Mouse (Mus musculus) adrenal gland, adult 8-10 months (tissue): ENCODE results near the gene Aoc3. TPM values are rescaled to one million over a fixed set of nuclear protein-coding genes. Genes with fewer than 3 reads are reported as not detected.
"Not testable (repeated sequence)": the region's sequence is repeated elsewhere in the genome, so short reads cannot be mapped to it uniquely, and the experiment has no call there.

Experiments used
- DNase-seq: peaks from one replicate; pipeline ENCODE4 v3.0.0; 2022
- total RNA-seq, 4 experiments: library from RNA; stranded (reverse); gene quantifications; 2 replicates each; pipeline ENCODE4 v1.2.4; 2022

Gene Aoc3
- total RNA-seq, 4 experiments from 2014 or later = 22.9 to 107 (median 42.7) TPM

DNA sequence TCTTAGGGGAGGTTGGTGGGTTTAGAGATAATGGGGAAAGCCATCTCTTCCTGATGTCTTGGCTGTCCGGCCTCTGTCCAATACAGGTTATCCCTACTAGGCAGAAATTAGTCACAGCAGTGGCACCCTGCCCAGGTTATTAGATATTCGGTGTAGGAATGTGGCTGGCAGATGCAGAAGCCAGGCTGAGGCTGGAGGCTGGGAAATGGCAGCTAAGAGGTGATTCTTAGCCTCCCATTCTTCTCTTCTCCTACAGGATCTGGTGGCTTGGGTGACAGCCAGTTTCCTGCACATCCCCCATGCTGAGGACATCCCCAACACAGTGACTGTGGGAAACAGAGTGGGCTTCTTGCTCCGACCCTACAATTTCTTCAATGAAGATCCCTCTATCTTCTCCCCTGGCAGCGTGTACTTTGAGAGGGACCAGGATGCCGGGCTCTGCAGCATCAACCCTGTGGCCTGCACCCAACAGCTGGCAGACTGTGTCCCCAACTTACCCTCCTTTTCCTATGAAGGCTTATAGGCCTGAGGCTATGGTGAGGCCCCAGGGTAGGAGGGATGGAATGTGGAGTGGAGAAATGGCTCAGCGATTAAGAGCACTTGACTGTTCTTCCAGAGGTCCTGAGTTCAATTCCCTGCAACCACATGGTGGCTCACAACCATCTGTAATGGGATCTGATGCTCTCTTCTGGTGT is 1.3 kb upstream of the Aoc3 start:
- no peak for DNase-seq

DNA sequence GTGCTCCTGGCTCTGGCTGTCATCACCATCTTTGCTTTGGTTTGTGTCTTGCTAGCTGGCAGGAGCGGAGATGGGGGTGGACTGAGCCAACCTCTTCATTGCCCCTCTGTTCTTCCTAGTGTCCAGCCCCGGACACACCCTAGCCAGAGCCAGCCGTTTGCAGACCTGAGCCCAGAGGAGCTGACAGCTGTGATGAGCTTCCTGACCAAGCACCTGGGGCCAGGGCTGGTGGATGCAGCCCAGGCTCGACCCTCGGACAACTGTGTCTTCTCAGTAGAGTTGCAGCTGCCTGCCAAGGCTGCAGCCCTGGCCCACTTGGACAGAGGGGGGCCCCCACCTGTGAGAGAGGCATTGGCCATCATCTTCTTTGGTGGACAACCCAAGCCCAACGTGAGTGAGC is 556 bp downstream of the Aoc3 start:
- DNase-seq = not testable (repeated sequence)

DNA sequence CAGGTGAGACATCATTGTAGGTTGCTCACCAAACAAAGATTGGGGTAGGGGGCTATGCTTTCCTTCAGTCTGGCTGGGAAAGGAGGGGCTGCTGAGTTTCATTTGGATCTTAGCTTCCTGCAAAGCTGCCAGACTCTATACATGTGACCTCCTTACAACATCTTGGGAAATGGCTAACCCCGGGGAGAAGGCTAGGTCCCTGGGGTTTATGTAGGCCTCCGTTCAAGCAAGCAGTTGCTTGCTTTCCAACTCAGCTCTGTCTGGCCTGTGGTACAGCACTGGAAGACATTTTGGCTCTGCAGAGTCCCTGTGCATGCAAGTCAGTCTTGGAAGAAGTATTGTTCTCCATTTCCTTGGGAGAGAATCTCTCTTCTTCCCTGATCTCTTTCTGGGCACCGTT is 2.1 kb downstream of the Aoc3 start:
- DNase-seq = no peak

DNA sequence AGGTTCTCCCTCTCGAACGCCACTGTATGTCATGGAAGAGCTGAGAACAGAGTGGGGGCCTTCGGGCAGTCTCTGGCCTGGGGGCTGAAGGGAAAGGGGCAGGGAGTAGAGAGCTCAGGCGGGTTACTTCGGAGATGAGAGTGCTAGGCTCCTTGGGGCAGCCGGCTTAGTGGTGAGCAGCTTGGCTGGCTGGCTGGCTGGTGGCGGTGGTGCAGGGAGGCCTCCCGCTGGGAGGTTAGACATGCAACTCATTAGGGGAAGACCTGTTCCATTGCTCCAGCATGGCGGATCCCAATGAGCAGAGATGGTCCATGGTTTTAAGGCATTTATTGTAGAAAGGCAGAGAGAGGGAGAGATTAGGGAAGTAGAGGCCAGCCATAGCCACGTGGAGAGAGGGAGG is 3.6 kb downstream of the Aoc3 start:
- no peak for DNase-seq

DNA sequence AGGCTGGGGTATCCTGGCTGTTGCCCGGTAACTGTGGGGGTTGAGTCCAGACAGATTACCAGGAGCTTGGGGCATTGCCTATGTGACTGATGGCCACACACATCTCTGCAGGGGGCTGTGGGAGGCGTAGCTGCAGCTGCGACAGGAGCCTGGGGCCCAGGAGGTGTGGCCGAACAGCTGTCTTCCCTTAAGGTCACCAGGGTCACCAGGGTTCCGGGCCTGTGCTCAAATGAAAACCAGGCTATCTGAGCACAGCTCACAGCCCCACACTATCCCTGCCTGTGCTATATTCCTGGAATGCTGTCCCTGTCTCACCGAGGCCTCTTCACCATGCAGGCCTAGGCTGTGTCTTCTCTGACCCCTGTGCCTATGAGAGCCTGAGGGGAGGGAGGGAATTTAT is 4.1 kb downstream of the Aoc3 start:
- DNase-seq = no peak

DNA sequence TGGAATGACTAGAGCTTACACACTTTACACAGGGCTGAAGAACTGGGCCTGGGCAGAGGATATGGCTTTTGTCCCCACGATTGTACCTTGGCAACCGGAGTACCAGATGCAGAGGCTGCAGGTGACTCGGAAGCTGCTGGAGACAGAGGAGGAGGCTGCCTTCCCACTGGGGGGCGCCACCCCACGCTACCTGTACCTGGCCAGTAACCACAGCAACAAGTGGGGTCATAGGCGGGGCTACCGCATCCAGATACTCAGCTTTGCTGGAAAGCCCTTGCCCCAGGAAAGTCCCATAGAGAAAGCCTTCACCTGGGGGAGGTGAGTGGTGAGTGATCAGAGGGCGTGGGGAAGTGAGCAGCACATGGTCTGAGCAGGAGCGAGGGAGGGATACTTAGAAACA is 5.3 kb downstream of the Aoc3 start:
- no peak for DNase-seq

DNA sequence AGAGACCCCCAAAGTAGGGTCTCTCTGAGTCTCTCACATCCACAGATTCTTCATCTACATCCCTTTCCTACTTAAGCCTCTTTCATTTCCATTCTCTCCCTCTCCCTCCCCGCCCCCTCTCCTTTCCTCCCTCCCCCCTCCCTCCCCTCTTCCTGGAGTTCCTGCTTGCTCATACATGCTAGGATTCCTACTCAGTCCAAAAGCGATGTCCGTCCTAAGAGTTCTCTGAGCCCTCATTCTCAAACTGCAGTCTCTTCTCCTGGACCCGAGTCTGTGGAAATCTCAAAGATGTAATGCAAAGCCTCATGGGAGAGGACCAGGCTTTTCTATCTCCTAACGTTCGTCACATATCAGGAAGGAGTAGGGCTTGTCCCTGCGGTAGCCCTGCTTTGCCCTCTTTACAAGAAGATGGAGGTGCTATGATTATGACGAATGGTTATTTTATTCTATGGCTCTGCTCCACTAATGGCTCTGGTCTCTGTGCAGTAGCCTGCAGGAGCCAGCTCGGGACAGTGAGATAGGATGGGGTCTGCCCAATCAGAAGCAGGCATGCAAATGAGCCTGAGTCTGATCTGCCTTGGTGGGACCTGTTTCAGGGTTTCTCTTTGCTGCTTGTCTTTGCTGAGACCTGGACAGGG is 7.8 kb downstream of the Aoc3 start:
- DNase-seq = no peak

DNA sequence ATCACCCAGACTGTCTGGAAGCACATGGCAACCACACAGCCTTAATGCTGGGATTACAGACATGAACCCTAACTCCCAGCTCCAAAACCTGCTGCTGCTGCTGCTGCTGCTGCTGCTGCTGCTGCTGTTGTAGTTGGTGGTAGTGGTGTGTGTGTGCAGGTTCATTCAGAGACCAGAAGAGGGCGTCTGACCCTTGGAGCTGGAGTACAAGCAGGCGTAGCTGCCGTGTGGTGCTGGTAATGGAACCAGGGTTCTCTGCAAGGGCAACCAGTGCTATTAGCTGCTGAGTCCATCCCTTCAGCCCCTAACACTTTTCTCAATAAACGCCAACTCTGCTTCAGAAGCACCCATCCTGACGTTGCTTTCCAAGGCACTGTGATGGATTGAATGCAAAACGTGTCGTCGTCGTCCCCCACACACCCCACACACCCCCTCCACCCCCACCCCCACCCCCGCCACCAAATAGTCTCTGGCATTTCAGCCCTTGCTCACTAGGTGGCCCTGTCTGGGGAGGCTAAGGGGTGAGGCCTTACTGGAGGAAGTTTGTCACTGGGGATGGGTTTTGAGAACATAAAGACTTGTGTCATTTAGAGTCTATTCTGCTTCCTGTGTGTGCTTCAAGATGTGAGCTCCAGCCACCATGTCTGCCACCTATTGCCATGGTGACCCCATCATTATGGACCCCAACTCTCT is 16.8 kb downstream of the Aoc3 start:
- DNase-seq = no peak

DNA sequence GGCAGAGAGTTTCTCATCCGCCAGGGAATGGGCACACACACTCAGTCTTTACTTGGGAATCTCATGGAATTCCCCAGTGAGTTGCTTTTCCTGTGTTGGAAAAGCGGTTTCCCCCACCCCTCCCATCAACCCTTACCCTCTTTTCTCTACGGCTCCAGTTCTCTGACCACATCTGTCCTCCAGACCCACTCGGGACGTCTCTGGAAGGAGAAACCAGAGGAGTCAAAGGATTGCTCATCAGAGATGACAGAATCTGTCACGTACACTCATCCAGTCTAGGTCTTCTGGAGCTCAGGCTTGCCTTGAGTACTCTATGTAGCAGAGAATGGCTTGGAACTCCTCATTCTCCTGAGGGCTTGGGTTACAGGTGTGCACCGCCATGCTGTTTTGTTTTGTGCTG is 18.4 kb downstream of the Aoc3 start:
- no peak for DNase-seq

DNA sequence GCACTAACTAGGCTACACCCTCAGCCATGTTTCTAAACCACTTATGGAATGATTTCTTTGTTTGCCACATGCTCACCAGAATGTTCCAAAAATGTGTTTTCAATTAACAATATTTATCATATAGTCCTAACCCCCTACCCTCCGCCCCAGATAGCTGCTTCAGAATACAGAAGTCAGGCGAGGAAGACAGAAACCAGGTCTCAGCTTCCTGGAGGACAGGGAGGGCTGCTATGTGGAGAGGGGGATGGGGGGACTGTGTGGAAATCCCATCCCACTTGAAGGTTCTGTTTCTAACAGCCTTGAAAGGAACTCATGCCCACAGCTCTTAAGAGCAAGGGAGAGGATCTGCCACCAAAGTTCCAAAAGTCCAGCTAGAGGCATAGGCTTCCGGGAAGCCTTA is 18.8 kb downstream of the Aoc3 start:
- DNase-seq = no peak

DNA sequence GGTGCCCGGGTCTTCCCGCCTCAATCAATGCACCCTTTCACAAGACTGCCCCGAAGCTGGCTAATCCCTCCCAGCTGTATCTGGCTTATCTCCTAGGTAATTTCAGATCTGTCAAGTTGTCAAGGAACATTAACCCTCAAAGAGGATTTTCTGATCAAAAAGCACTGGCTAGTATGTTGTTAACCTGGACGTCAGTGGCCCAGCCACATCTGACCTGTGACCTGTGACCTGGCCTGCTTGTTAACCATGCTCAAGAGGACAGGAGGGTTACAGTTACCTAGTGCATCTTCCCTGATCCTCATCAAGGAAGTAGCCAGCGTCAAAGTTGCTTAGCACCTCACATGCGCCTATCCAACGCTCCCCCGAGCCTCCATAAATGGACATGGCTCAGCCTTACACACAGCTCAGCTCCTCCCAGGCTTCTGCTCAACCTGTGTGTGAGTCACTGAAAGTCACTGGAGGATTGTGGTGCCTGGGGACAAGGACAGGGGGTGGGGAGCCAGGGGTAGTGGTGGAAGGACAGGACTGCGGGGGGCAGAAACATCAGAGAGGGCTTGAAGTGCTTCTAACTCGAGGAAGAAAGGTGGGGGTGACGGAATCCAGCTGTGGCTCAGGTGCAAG is 20.8 kb downstream of the Aoc3 start:
- DNase-seq = no peak

DNA sequence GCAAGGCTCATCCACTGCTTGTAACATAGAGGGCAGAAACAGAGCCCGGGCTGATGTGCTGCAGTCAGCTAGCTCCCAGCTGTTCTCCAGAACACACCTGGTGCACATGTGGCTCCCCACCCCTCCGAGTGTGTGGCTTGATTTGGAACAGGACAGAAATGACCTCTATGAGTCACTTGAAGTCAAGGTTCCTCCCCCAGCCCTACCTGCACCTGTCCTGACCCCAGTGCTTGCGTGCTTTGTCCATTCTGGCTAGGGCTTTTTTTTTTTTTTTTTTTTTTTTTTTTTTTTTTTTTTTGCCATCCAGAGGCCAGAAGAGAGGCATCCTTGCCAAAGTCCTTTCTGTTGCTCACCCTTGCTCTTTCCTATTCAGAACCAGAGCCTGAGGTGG is 21.3 kb downstream of the Aoc3 start:
- no peak for DNase-seq

DNA sequence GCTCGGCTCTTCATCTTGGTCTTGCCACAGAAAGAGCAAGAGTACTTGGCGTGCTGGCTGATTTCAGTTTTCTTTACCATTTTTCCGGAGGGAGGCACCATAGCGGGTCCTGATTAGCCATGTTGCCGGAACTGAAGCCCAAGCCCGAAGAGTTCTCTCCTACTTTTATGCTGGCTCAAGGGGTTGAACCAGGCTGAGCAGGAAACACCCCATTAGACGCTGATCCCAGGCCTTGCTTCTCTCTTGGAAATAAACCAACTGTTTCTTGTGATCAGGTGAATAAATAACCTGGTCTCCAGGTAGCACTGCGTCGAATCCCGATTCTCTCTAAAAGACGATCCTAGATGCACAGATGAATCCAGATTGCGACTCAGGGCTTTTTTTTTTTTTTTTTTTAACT is 23.0 kb downstream of the Aoc3 start:
- no peak for DNase-seq

DNA sequence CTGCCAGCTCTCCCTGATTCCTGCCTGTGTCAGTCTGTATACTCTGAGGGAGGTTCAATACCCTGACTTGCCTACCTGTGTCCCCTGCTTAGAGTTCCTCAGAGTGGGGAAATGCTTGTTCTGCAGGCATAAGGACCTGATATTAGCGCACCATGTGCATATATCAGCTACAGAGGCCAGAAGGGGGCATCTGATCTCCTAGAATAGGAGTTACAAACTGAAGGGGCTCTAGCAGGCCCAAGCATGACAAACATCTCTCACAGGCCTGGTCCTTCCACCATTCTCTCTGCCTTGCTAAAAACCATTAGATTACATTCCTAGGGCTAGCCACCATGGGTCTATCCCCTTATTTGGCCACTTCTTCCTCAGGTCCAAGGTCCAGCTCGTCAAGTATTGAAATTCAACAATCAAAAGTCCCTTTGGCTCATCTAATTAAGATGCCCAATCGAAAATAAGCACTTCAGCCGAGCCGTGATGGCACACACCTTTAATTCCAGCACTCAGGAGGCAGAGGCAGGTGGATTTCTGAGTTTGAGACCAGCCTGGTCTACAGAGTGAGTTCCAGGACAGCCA is 24.1 kb downstream of the Aoc3 start:
- DNase-seq = no peak

DNA sequence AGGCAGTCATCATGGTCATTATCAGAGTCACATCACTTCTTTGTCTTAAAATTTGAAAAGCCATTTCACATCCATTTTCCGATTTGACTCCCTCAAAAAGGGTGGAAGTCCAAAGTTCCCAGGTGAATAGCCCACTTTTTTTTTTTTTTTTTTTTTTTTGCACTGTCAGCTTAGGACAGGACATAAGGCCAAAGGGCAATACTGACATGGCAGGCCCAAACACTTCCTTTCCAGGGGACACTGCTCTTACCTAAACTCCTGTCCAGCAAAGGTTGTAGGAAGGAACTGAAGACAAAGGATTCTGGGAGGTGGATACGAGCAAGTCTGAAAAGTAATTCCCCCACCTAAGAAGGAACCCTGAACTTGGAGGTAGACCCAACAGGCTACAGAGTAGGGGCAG is 25.5 kb downstream of the Aoc3 start:
- DNase-seq = no peak

DNA sequence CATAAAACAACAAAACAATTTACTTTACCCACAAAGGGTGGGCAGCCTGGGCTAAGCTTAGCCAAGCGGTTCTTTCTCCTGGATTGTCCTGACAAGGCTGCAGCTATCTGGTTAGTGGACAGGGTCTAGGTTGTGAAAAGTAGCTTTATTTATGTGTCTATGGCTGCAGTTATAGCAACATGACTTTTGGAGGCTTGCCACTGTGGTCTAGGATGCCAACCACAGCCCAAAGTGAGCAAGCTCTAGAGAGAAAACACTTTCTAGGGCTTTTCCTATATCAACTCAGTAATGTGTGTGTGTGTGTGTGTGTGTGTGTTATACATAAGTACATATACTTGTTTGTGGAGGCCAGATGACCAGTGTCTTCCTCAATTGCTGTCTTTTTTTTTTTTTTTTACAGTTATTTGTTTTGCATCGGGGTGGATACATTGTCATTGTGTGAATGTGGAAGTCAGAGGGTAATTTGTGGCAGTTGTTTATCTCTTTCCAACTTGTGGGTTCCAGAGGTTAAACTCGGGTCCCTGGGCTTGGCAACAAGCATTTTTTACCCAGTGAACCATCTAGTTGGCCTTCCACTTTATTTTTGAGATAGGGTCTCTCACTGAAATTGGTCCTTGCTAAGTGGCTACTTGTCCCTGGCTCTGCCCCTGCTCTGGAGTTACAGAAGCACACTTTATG is 27.2 kb downstream of the Aoc3 start:
- no peak for DNase-seq

DNA sequence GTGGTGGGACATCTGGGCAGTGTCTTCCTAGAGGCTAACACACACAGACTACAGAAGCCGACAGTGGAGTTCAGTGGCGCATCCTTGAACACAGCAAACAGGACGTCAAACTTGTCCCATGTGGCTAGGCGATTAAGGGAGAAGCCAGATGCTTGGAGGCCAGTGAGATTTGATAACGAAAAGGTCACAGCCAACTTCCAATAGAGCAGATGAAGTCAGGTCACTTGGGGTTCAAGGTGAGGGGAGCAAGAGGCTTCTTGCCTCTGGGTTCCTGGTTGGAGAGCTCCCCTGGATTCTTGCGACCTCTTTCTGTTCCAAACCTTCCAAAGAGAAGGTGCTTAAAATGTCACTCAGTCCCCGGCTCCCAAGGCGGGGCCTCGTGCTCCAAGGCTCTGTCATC is 29.4 kb downstream of the Aoc3 start:
- peak; percentile 46 for DNase-seq

DNA sequence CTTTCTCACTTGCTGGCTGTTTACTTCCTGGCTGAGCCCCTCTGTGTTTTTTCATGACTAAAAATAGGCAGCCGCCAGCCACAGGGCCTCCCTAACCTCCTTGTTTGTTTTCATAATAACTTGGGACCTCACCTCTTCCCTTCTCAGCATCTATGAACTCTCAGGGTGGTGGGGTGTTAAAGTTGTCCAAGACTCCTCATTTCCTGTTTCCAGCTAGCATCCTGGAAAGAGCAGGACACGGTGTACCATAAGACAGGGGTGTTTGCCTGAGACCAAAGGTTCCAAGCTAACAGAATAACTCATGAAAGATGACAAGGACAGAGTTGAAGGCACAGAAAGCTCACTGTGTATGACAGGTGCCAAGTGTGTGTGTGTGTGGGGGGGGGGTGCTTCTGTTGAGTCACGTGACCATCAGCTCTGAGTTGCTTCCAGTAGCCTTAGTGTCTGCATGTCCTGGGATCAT is 30.3 kb downstream of the Aoc3 start:
- DNase-seq = no peak

DNA sequence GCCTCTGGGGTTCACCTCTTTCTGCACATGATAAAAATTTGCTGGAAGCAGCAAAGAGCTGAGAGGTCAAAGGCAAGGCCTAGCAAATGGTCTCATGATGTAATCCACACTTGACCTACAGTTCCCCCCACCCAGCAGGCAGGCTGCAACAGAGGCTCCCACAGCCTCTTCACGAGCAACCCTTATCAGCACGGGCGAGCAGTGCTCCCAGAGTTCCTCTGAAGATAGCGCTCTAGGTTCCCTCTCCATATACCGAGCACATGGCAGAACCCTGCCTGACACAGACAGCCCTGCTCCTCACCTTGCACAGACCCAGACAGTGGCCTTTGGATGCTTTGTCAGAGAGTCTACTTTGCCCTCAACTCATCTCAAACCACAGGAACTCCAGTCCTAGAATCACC is 34.1 kb downstream of the Aoc3 start:
- no peak for DNase-seq

DNA sequence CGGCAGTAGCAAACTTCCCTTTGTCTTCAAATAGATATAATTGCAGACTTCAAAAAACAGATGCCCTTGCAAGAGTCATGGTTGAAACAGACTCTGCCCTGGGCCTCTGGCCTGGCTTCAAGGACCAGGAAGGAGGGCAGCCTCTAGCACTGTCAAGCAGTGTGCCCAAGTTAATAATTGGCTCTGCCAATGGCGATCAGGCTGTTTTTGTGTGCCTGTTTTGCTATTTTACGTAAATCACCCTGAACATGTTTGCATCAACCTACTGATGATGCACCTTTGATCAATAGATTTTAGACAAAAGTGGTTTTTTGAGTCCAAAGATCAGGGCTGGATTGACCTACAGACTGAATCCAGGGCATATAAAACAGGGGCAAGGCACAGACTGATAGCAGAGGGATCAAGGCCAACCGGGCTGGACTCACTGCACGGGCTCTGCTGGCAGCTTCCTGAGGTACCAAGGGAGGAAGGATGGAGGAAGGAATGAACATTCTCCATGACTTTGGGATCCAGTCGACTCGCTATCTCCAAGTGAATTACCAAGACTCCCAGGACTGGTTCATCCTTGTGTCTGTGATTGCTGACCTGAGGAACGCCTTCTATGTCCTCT is 37.0 kb downstream of the Aoc3 start, which contains the start of gene G6pc:
Gene G6pc, plus strand, starts transcription at position 236 of the 610 bp plus-strand sequence.
- DNase-seq = peak; percentile 42

DNA sequence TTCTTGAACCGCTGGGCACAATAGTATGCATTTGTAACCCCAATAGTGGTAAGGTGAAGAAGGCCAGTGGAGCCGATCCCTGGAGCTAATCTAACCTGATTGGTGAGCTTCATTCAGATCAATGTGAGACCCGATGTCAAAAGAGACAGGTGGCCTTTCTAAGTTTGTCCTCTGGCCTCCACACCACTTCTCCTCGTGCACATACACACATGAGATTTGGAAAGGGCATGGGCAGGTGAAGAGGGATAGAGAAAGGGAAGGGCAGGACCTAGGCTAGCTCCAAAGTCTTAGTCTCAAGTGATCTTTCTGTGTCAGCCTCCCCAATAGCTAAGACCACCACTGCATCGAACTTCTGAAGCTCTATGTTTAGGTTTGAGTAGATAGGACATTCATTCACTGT is 39.7 kb downstream of the Aoc3 start:
- DNase-seq = no peak

DNA sequence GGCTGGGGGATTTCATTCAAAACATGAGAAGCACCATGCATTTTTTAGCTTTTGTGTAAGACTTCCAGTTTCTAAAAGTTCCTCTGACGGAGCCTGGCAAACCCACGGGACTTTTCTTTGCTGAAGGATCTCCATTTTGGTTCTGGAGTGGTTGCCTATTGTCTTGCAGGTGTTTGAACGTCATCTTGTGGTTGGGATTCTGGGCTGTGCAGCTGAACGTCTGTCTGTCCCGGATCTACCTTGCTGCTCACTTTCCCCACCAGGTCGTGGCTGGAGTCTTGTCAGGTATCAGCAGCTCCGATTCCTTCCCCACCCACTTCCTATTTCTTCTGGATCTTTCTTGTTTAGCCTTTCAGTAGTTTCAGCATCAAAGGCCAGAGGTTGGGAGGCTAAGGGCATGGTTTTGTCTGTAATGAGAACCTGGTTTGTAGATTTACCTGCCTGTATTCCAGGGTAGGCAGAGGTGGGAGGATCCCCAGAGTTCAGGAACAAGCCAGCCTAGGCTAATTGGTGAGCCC is 44.1 kb downstream of the Aoc3 start:
- DNase-seq = no peak
